Mouse (Mus musculus) myocyte (in vitro differentiated cells): ENCODE measurements around the gene Creb1. TPM values are rescaled to one million over a fixed set of nuclear protein-coding genes. Genes with fewer than 3 reads are reported as not detected.

Experiments used
- H3K27me3 ChIP-seq: one replicate; pipeline ENCODE4 v1.6.1; 2011; ENCODE audit not compliant: control insufficient read depth, insufficient read depth, insufficient read length
- H3K36me3 ChIP-seq: one replicate; pipeline ENCODE4 v1.6.1; 2011; ENCODE audit not compliant: control insufficient read depth, insufficient read depth
- H3K4me2 ChIP-seq: one replicate; pipeline ENCODE4 v1.6.1; 2011; ENCODE audit warnings: low read depth, control low read depth
- H3K4me3 ChIP-seq: one replicate; pipeline ENCODE4 v1.5.1; 2011; ENCODE audit warnings: mild to moderate bottlenecking, control low read depth, moderate library complexity
- H3K79me2 ChIP-seq: one replicate; pipeline ENCODE4 v1.6.1; 2011; ENCODE audit not compliant: control insufficient read depth, insufficient read depth
- H3ac ChIP-seq: one replicate; pipeline ENCODE4 v1.6.1; 2011; ENCODE audit not compliant: control insufficient read depth, insufficient read length
- CEBPB ChIP-seq: IDR thresholded peaks from 2 replicates; pipeline ENCODE4 v1.6.1; 2011; ENCODE audit warnings: mild to moderate bottlenecking, moderate library complexity; ENCODE audit not compliant: poor library complexity, insufficient read depth, severe bottlenecking
- E2F4 ChIP-seq: IDR thresholded peaks from one replicate; pipeline ENCODE4 v1.6.1; 2011; ENCODE audit warnings: mild to moderate bottlenecking, control low read depth, moderate library complexity; ENCODE audit not compliant: insufficient read depth
- MAX ChIP-seq: IDR thresholded peaks from one replicate; pipeline ENCODE4 v1.6.1; 2011; ENCODE audit warnings: low read depth, mild to moderate bottlenecking, control low read depth
- MYOD1 ChIP-seq, 3 experiments: IDR thresholded peaks; one replicate each; pipeline ENCODE4 v1.6.1; 2011; ENCODE audit warnings: control low read depth in 2 of 3, low read depth in 2 of 3, mild to moderate bottlenecking in 2 of 3, moderate library complexity in 1 of 3; ENCODE audit not compliant: insufficient read length in 2 of 3, control insufficient read depth in 1 of 3
- MYOG ChIP-seq, 3 experiments: IDR thresholded peaks; one replicate each; pipeline ENCODE4 v1.6.1; 2011; ENCODE audit warnings: control low read depth in 2 of 3, low read depth in 2 of 3, mild to moderate bottlenecking in 2 of 3; ENCODE audit not compliant: insufficient read length in 2 of 3, control insufficient read depth in 1 of 3, insufficient read depth in 1 of 3
- POLR2A ChIP-seq: IDR thresholded peaks from one replicate; pipeline ENCODE4 v1.6.1; 2011; ENCODE audit warnings: low read depth, mild to moderate bottlenecking, control low read depth, moderate library complexity; ENCODE audit not compliant: insufficient read length
- POLR2AphosphoS2 ChIP-seq: IDR thresholded peaks from one replicate; pipeline ENCODE4 v1.6.1; 2011; ENCODE audit warnings: low read depth, control low read depth; ENCODE audit not compliant: insufficient read length
- REST ChIP-seq: IDR thresholded peaks from one replicate; pipeline ENCODE4 v1.6.1; 2011; ENCODE audit warnings: mild to moderate bottlenecking, control low read depth, moderate library complexity; ENCODE audit not compliant: insufficient read depth, insufficient read length
- SRF ChIP-seq: IDR thresholded peaks from one replicate; pipeline ENCODE4 v1.6.1; 2011; ENCODE audit warnings: low read depth; ENCODE audit not compliant: control insufficient read depth, insufficient read length
- TCF12 ChIP-seq: IDR thresholded peaks from one replicate; pipeline ENCODE4 v1.6.1; 2011; ENCODE audit warnings: mild to moderate bottlenecking, control low read depth; ENCODE audit not compliant: poor library complexity, insufficient read depth, severe bottlenecking
- TCF3 ChIP-seq: IDR thresholded peaks from one replicate; pipeline ENCODE4 v1.6.1; 2011; ENCODE audit warnings: low read depth, control low read depth; ENCODE audit not compliant: insufficient read length
- USF1 ChIP-seq: IDR thresholded peaks from one replicate; pipeline ENCODE4 v1.6.1; 2011; ENCODE audit warnings: low read depth, mild to moderate bottlenecking, control low read depth, moderate library complexity
- polyA plus RNA-seq: library from polyadenylated mRNA; unstranded; fragments of >200 nt; fragmentation: generic; extraction: Trizol; gene quantifications from one replicate; pipeline ENCODE4 v1.2.1, GENCODE M21; 2012; ENCODE audit warnings: missing spikeins

Gene Creb1
- polyA plus RNA-seq, 1 experiment = 9.6 TPM

DNA sequence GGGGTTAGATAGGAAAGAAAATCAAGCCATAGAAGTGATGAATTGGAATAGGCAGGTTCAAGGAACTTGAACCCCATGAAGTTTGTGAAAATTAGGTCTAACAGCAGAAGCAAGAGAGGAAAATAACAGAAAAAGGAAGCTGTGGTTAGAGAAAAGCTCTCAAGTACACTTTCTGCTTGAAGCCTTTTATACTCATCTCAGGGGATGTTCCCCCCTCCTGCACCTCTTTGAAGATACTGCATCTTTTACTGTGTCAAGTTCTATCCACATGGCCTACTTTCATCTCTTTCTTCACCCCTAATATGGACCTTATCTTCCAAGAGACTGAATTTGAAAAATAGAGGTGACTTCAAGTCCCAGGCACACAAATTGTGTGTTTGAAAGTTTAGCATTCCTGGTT is 4.8 kb upstream of the Creb1 start:
- Histone ChIP-seq H3K27me3 (no peaks in the 10 kb centered on the region), H3K36me3 (no peaks in the 10 kb centered on the region), H3ac (no peak overlapping the region), H3K4me3 (no peak overlapping the region), H3K4me2 (no peak overlapping the region), H3K79me2 (no peaks in the 10 kb centered on the region)
- TF ChIP-seq E2F4 (no peak), REST (no peak)

DNA sequence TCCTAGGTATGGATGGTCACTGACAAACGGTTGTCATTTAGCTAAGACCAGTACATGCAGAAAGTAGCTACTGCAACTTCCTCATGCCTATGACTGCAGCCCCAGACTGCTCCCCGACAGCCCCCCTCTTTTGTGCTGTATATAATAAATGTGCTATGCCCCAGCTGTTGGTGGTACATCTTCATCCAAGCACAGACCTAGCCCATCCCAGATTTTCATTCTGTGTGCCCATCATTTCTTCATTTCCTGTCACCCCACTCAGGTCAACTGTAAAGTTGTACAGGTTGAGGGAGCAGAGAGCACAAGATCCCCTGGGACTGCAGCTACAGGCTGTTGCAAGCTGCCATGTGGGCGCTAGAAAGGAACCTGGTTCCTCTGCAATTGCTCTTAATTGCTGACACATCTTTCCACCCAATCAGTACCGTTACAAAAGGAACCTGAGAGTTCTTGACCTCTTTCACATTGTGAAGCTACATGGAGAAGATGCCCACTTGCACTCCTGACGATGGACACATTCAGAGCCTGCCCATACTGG is 2.6 kb upstream of the Creb1 start:
- no peak overlapping the region for H3K4me3 ChIP-seq
- H3K27me3 ChIP-seq = no peaks in the 10 kb centered on the region
- H3K79me2 ChIP-seq = peaks cover 16% of the 10 kb centered on the region
- H3K36me3 ChIP-seq = no peaks in the 10 kb centered on the region
- H3ac ChIP-seq = no peak overlapping the region
- no peak overlapping the region for H3K4me2 ChIP-seq
- TF ChIP-seq E2F4 = no peak
- TF ChIP-seq POLR2A = no peak
- no peak for TF ChIP-seq SRF
- TF ChIP-seq USF1 = no peak
- no peak for TF ChIP-seq CEBPB
- no peak for TF ChIP-seq MYOG (IDR thresholded peaks at IDR 0.05; ENCODE audit: control insufficient read depth in 1 of 3, insufficient read depth in 1 of 3, insufficient read length in 2 of 3, low read depth in 2 of 3)
- no peak for TF ChIP-seq MYOD1 (IDR thresholded peaks at IDR 0.05; ENCODE audit: control insufficient read depth in 1 of 3, insufficient read length in 2 of 3, low read depth in 2 of 3)
- no peak for TF ChIP-seq TCF12
- no peak for TF ChIP-seq POLR2AphosphoS2

DNA sequence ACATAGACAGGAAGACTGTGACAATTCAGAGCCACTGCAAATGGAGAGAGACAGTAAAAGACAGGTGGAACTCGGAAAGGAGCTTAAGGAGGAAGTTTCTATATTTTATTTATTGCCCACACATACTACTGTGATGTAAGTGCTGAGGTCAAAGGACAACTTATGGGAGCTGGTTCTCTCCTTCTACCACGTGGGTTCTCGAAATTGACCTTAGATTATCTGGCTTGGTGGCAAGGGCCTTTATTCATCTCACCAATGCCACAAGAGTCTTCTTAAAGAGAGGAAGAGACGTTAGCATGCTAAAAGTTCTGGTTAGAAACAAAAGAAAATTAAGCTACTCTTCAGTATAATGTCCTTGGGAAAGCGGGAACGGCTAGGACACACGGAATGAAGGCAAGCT is 897 bp upstream of the Creb1 start:
- peaks cover 33% of the 10 kb centered on the region for H3K79me2 ChIP-seq
- H3ac ChIP-seq = peak overlapping the region; percentile 67
- no peaks in the 10 kb centered on the region for H3K36me3 ChIP-seq
- TF ChIP-seq POLR2A (no peak), SRF (no peak), MYOG (IDR thresholded peaks at IDR 0.05; ENCODE audit: control insufficient read depth in 1 of 3, insufficient read depth in 1 of 3, insufficient read length in 2 of 3, low read depth in 2 of 3) (no peak), CEBPB (no peak), REST (no peak), E2F4 (no peak), TCF12 (no peak), TCF3 (no peak), MAX (no peak), POLR2AphosphoS2 (no peak), MYOD1 (IDR thresholded peaks at IDR 0.05; ENCODE audit: control insufficient read depth in 1 of 3, insufficient read length in 2 of 3, low read depth in 2 of 3) (no peak), USF1 (no peak)
- peak overlapping the region; percentile 76 for H3K4me3 ChIP-seq
- H3K4me2 ChIP-seq = peak overlapping the region; percentile 95
- H3K27me3 ChIP-seq = no peaks in the 10 kb centered on the region

DNA sequence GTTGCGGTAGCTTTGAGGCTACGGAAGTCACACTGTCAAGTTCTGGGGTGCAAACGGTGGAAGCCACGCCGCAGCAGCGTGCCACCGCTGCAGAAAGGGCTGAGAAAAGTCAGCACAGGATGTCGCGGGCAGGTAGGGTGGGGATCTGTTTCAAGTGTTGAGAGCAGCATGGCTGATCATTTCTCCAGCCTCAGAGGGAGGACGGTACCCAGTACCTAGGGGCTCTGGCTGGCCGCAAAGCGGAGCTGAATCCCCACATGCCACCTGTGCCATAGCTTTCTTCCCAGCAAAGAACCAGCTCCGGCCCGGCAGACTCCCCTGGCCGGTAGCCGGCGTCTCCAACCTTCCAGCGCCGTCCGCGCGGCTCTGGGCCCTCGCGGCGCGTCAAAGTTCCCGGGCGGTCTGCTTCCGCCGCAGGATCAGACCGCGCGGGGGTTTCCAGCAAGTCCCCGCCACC is 350 bp upstream of the Creb1 start:
- no peak for TF ChIP-seq CEBPB
- no peak for TF ChIP-seq E2F4
- TF ChIP-seq POLR2A = no peak
- no peak for TF ChIP-seq MYOG (IDR thresholded peaks at IDR 0.05; ENCODE audit: control insufficient read depth in 1 of 3, insufficient read depth in 1 of 3, insufficient read length in 2 of 3, low read depth in 2 of 3)
- no peak for TF ChIP-seq MAX
- no peak for TF ChIP-seq SRF
- TF ChIP-seq MYOD1 (IDR thresholded peaks at IDR 0.05; ENCODE audit: control insufficient read depth in 1 of 3, insufficient read length in 2 of 3, low read depth in 2 of 3) = no peak
- no peak for TF ChIP-seq TCF12
- no peak for TF ChIP-seq USF1
- TF ChIP-seq TCF3 = no peak
- no peak for TF ChIP-seq REST
- no peak for TF ChIP-seq POLR2AphosphoS2
- Histone ChIP-seq H3K4me3 (peak overlapping the region; percentile 76), H3ac (peak overlapping the region; percentile 67), H3K27me3 (no peaks in the 10 kb centered on the region), H3K36me3 (no peaks in the 10 kb centered on the region), H3K79me2 (peaks cover 37% of the 10 kb centered on the region), H3K4me2 (peak overlapping the region; percentile 95)

DNA sequence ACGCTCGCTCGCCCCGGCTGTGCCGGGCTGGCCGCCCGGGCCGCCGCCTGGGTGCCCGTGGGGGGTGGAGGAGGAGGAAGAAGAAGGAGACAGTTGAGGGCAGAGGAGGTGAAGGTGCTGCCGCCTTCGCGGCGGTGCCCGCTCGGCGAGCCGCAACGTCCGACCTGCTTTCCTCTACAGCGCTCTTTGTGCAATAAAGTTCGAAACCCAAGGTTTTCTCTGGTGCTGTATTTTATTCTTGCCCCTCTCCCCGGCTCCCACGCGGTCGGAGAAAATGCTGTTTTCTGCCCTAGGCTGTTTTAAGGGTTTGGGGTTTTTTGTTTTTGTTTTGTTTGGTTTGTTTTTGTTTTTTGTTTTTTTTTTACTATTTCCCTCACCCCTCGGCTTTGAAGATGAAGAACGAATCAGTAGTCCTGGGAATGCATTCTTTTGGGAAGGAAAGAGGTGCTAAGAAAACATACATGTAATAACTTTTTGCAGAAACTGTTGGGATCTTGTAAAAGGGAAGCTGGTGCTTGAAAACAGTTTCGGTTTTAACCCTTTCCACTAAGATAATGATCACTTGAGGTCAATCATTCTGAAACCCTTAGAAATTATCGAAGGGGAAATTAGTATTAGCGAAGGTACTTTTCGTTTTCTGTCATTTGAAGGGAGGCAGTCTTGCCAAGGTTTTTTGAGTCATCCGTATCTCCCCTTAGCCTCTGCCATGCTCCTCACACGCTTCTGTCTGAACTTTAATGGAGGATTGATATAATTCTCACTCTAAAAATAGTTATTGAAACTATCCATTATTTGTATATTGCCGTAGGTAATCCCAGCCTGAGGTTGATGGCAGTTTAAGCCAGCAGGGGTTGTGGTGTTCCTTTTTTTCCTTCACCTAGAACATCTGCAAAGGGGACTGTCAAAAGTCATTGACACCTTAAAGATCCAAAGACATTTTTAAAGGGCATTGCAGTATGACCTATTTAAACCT is 1.3 kb downstream of the Creb1 start:
- Histone ChIP-seq H3K4me3 (peak overlapping the region; percentile 76), H3K27me3 (no peaks in the 10 kb centered on the region), H3K79me2 (peaks cover 54% of the 10 kb centered on the region), H3K36me3 (no peaks in the 10 kb centered on the region), H3K4me2 (peak overlapping the region; percentile 92), H3ac (peak overlapping the region; percentile 67)
- peak; percentile 15 for TF ChIP-seq POLR2A
- TF ChIP-seq REST = no peak
